Mouse (Mus musculus): ENCODE results near the gene Plcxd1.
"Not testable (repeated sequence)": the region's sequence is repeated elsewhere in the genome, so short reads cannot be mapped to it uniquely, and the experiment has no call there.

Gene Plcxd1

GRCm38 (mm10) chr5:110106901-110107564 lies 7.3 kb downstream of the Plcxd1 start:
- no peak for DNase-seq (ENCODE audit: low read depth, low spot score)

- DNase-seq (ENCODE audit: low read depth, low spot score): peak; percentile 97
Measured at GRCm38 (mm10) chr5:110107581-110108304, 8.0 kb downstream of the Plcxd1 start, which contains the start of gene Gtpbp6. Gene Gtpbp6 (minus strand): TSS chr5:110108197.

- no peak for DNase-seq (ENCODE audit: low read depth, low spot score)
Measured at GRCm38 (mm10) chr5:110108305-110108628, 8.5 kb downstream of the Plcxd1 start.

GRCm38 (mm10) chr5:110109991-110110441 lies 10.2 kb downstream of the Plcxd1 start, which contains the start of gene Zfp605:
Gene Zfp605 (plus strand): TSS chr5:110110092.
- peak; percentile 87 for DNase-seq (ENCODE audit: low read depth, low spot score)

- DNase-seq (ENCODE audit: low read depth, low spot score): not testable (repeated sequence)
Measured at GRCm38 (mm10) chr5:110122380-110122779, 22.6 kb downstream of the Plcxd1 start.

- peak; percentile 99 for DNase-seq (ENCODE audit: low read depth, low spot score)
Measured at GRCm38 (mm10) chr5:110135293-110136086, 35.7 kb downstream of the Plcxd1 start, which contains the start of gene Chfr. Gene Chfr (plus strand): TSS chr5:110135842.

GRCm38 (mm10) chr5:110136087-110136464 lies 36.3 kb downstream of the Plcxd1 start:
- no peak for DNase-seq (ENCODE audit: low read depth, low spot score)

- no peak for DNase-seq (ENCODE audit: low read depth, low spot score)
Measured at GRCm38 (mm10) chr5:110137816-110138215, 38.0 kb downstream of the Plcxd1 start.

- DNase-seq (ENCODE audit: low read depth, low spot score): no peak
Measured at GRCm38 (mm10) chr5:110139325-110139724, 39.6 kb downstream of the Plcxd1 start.

GRCm38 (mm10) chr5:110140424-110140823 lies 40.7 kb downstream of the Plcxd1 start:
- no peak for DNase-seq (ENCODE audit: low read depth, low spot score)

- DNase-seq (ENCODE audit: low read depth, low spot score): no peak
Measured at GRCm38 (mm10) chr5:110142309-110142708, 42.5 kb downstream of the Plcxd1 start.

- DNase-seq (ENCODE audit: low read depth, low spot score): peak; percentile 33
Measured at GRCm38 (mm10) chr5:110143007-110143406, 43.2 kb downstream of the Plcxd1 start.

All from CD4-positive, CD25-positive, alpha-beta regulatory T cell, adult 2 months (primary cell).